Comparison of ENCODE assay signal across 46 mouse cellular contexts in the genomic region with DNA sequence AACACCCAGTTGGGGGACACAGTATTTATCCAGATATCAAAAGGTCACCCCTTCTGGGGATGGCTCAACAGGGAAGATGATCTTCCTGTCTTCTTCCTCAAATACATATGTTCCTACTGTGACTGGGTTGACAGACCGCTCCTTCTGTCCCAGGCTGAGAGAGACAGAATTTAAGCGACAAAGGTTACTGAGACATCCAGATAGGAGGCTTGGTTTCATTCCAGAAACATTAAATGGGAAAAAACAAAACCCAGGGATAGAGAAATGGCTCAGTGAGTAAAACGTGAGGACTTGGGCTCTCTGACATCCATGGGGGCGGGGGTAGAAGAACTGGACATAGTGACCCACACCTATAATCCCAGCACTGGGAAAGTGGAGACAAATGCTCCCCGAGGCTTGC. TPM values are rescaled to one million over a fixed set of nuclear protein-coding genes. Genes with fewer than 3 reads are reported as not detected.
"Had no signal": no experiment of that assay in that cellular context is flagged by ENCODE, and none has a peak within 500 bp of the region (broad histone marks: within the 10 kb centered on the region; RNA-seq: fewer than 3 reads in every experiment).

No protein-coding gene starts in this region.

- H3K4me1 ChIP-seq: midbrain, embryonic 15.5 days had no signal

- H3K27me3 ChIP-seq: limb, embryonic 13.5 days; limb, embryonic 15.5 days; liver, embryonic 13.5 days; liver, embryonic 15.5 days; lung, embryonic 15.5 days; midbrain, embryonic 13.5 days; midbrain, embryonic 15.5 days; neural tube, embryonic 12.5 days had no signal

- H3K27ac ChIP-seq: limb, embryonic 10.5 days; limb, embryonic 12.5 days; limb, embryonic 13.5 days; limb, embryonic 15.5 days; liver, embryonic 12.5 days; liver, embryonic 13.5 days; liver, embryonic 14.5 days; liver, embryonic 15.5 days; lung, embryonic 15.5 days; macrophage; midbrain, embryonic 10.5 days; midbrain, embryonic 12.5 days; midbrain, embryonic 13.5 days; midbrain, embryonic 15.5 days; neural tube, embryonic 12.5 days had no signal

- H3K9me3 ChIP-seq: limb, embryonic 10.5 days; limb, embryonic 12.5 days; limb, embryonic 13.5 days; limb, embryonic 15.5 days; liver, embryonic 12.5 days; liver, embryonic 13.5 days; liver, embryonic 15.5 days; lung, embryonic 15.5 days; megakaryocyte, embryonic 14.5 days; midbrain, embryonic 10.5 days; midbrain, embryonic 12.5 days; midbrain, embryonic 13.5 days; midbrain, embryonic 15.5 days; neural tube, embryonic 12.5 days had no signal

- H3K9ac ChIP-seq: limb, embryonic 12.5 days; limb, embryonic 13.5 days; limb, embryonic 15.5 days; liver, embryonic 12.5 days; liver, embryonic 13.5 days; liver, embryonic 14.5 days; liver, embryonic 15.5 days; liver, postnatal 0 days; lung, embryonic 14.5 days; lung, embryonic 15.5 days; midbrain, embryonic 12.5 days; midbrain, embryonic 13.5 days; midbrain, embryonic 15.5 days; neural tube, embryonic 12.5 days had no signal

- DNase-seq: left cerebral cortex, postnatal 4 days; liver; liver, embryonic 13.5 days; liver, postnatal 0 days; lung, adult 18-20 months; lung, adult 2 months; lung, embryonic 14.5 days; lung, postnatal 10 days; lung, postnatal 14 days; lung, postnatal 36 days; lung, postnatal 4 days; midbrain, embryonic 14.5 days had no signal

- H3K4me2 ChIP-seq: limb, embryonic 12.5 days; limb, embryonic 13.5 days; limb, embryonic 15.5 days; liver, embryonic 11.5 days; liver, embryonic 12.5 days; liver, embryonic 13.5 days; liver, embryonic 15.5 days; lung, embryonic 14.5 days; lung, embryonic 15.5 days; midbrain, embryonic 12.5 days; midbrain, embryonic 13.5 days; midbrain, embryonic 15.5 days; neural tube, embryonic 12.5 days had no signal

- ATAC-seq: liver, embryonic 12.5 days; liver, postnatal 0 days; lung, postnatal 0 days; midbrain, embryonic 13.5 days; midbrain, embryonic 15.5 days had no signal

- H3K36me3 ChIP-seq: limb, embryonic 10.5 days; limb, embryonic 12.5 days; limb, embryonic 13.5 days; limb, embryonic 15.5 days; liver, embryonic 12.5 days; liver, embryonic 13.5 days; liver, embryonic 15.5 days; lung, embryonic 15.5 days; midbrain, embryonic 10.5 days; midbrain, embryonic 12.5 days; midbrain, embryonic 13.5 days; midbrain, embryonic 15.5 days; neural tube, embryonic 12.5 days had no signal

- H3K4me3 ChIP-seq: limb, embryonic 10.5 days; limb, embryonic 12.5 days; limb, embryonic 13.5 days; limb, embryonic 15.5 days; liver, embryonic 12.5 days; liver, embryonic 13.5 days; liver, embryonic 15.5 days; lung, embryonic 15.5 days; megakaryocyte, embryonic 14.5 days; midbrain, embryonic 10.5 days; midbrain, embryonic 12.5 days; midbrain, embryonic 13.5 days; midbrain, embryonic 15.5 days; myocyte; neural tube, embryonic 12.5 days had no signal

RNA-seq across cellular contexts. Expression of a gene that starts 24.4 kb away (rescaled TPM):
- polyA plus RNA-seq: macrophage had no signal

RNA-seq across cellular contexts. Expression of a gene that starts 37.2 kb away (rescaled TPM):
- total RNA-seq: left cerebral cortex, adult 8-10 months; left cerebral cortex, postnatal 10 days; left cerebral cortex, postnatal 14 days; left cerebral cortex, postnatal 25 days; left cerebral cortex, postnatal 36 days; left cerebral cortex, postnatal 4 days; liver, adult 2 months; megakaryocyte progenitor cell, adult 5-6 weeks; megakaryocyte, adult 5-6 weeks; megakaryocyte-erythroid progenitor cell, adult 5-6 weeks; midbrain, postnatal 0 days; monocyte, adult 5-6 weeks had no signal
- polyA plus RNA-seq: limb, embryonic 10.5 days; limb, embryonic 11.5 days; limb, embryonic 12.5 days; limb, embryonic 13.5 days; limb, embryonic 14.5 days; limb, embryonic 15.5 days; liver, adult 2 months; liver, embryonic 11.5 days; liver, embryonic 12.5 days; liver, embryonic 13.5 days; liver, embryonic 14.5 days; liver, embryonic 15.5 days; liver, embryonic 16.5 days; liver, postnatal 0 days; lung, adult 2 months; lung, embryonic 14.5 days; lung, embryonic 15.5 days; lung, embryonic 16.5 days; lung, postnatal 0 days; macrophage; midbrain, embryonic 10.5 days; midbrain, embryonic 12.5 days; midbrain, embryonic 13.5 days; midbrain, embryonic 14.5 days; midbrain, embryonic 15.5 days; midbrain, postnatal 0 days; myocyte; neural tube, embryonic 11.5 days; neural tube, embryonic 12.5 days had no signal
